Mouse (Mus musculus): ENCODE results near the gene Agap3. TPM values are rescaled to one million over a fixed set of nuclear protein-coding genes. Genes with fewer than 3 reads are reported as not detected.

The Agap3 gene
- polyA plus RNA-seq, 1 experiment from 2014 or later: 5.0 TPM

GRCm38 (mm10) chr5:24477909-24478308, 25.9 kb downstream of the Agap3 start:
- 89% methylated on average over 9 of the region's 9 CpGs for WGBS (ENCODE audit: insufficient replicate concordance)
- Histone ChIP-seq H3K27me3 (ENCODE audit: control insufficient read depth, insufficient read depth, low read depth, low read length) (peaks cover 26% of the 10 kb centered on the region), H3K4me2 (ENCODE audit: low read depth, low read length) (no peak overlapping the region), H3K4me3 (ENCODE audit: low read depth, low read length) (no peak overlapping the region), H3K27ac (ENCODE audit: low read length) (no peak overlapping the region), H3K4me1 (ENCODE audit: control insufficient read depth, low read depth, low read length) (peaks cover 16% of the 10 kb centered on the region), H3K36me3 (ENCODE audit: control insufficient read depth, insufficient read depth) (peaks cover 17% of the 10 kb centered on the region), H3K9me3 (replicated peaks; ENCODE audit: control insufficient read depth, low read length) (no peaks in the 10 kb centered on the region), H3K9ac (ENCODE audit: low read depth, low read length) (no peak overlapping the region)
- ATAC-seq (ENCODE audit: low read depth): no peak

GRCm38 (mm10) chr5:24481647-24482046, 29.7 kb downstream of the Agap3 start:
- no peaks in the 10 kb centered on the region for H3K9me3 ChIP-seq (replicated peaks; ENCODE audit: control insufficient read depth, low read length)
- whole genome bisulfite sequencing (ENCODE audit: insufficient replicate concordance): 30% methylated on average over 4 of the region's 4 CpGs
- H3K9ac ChIP-seq (ENCODE audit: low read depth, low read length): no peak overlapping the region
- H3K4me2 ChIP-seq (ENCODE audit: low read depth, low read length): no peak overlapping the region
- ATAC-seq (ENCODE audit: low read depth): no peak
- no peak overlapping the region for H3K4me3 ChIP-seq (ENCODE audit: low read depth, low read length)
- no peak overlapping the region for H3K27ac ChIP-seq (ENCODE audit: low read length)
- H3K4me1 ChIP-seq (ENCODE audit: control insufficient read depth, low read depth, low read length): peaks cover 3% of the 10 kb centered on the region
- H3K36me3 ChIP-seq (ENCODE audit: control insufficient read depth, insufficient read depth): peaks cover 17% of the 10 kb centered on the region
- H3K27me3 ChIP-seq (ENCODE audit: control insufficient read depth, insufficient read depth, low read depth, low read length): no peaks in the 10 kb centered on the region

GRCm38 (mm10) chr5:24482247-24483079, 30.5 kb downstream of the Agap3 start:
- Histone ChIP-seq H3K36me3 (ENCODE audit: control insufficient read depth, insufficient read depth) (peaks cover 17% of the 10 kb centered on the region), H3K4me3 (ENCODE audit: low read depth, low read length) (no peak overlapping the region; the same call in 1 of the 2 replicates), H3K4me1 (ENCODE audit: control insufficient read depth, low read depth, low read length) (peaks cover 3% of the 10 kb centered on the region), H3K9me3 (replicated peaks; ENCODE audit: control insufficient read depth, low read length) (no peaks in the 10 kb centered on the region), H3K27ac (ENCODE audit: low read length) (peak overlapping the region; percentile 62), H3K4me2 (ENCODE audit: low read depth, low read length) (peak overlapping the region; percentile 5; the same call in 1 of the 2 replicates), H3K27me3 (ENCODE audit: control insufficient read depth, insufficient read depth, low read depth, low read length) (no peaks in the 10 kb centered on the region), H3K9ac (ENCODE audit: low read depth, low read length) (no peak overlapping the region)
- WGBS (ENCODE audit: insufficient replicate concordance): 71% methylated on average over 41 of the region's 41 CpGs
- ATAC-seq (ENCODE audit: low read depth): peak; percentile 68

GRCm38 (mm10) chr5:24483326-24483725, 31.3 kb downstream of the Agap3 start:
- Histone ChIP-seq H3K9me3 (replicated peaks; ENCODE audit: control insufficient read depth, low read length) (no peaks in the 10 kb centered on the region), H3K4me3 (ENCODE audit: low read depth, low read length) (no peak overlapping the region; the same call in 1 of the 2 replicates), H3K27me3 (ENCODE audit: control insufficient read depth, insufficient read depth, low read depth, low read length) (no peaks in the 10 kb centered on the region), H3K27ac (ENCODE audit: low read length) (peak overlapping the region; percentile 62), H3K9ac (ENCODE audit: low read depth, low read length) (no peak overlapping the region), H3K4me2 (ENCODE audit: low read depth, low read length) (0 out of 2 replicates have a peak overlapping the region, but pooled peaks have one; percentile 5), H3K36me3 (ENCODE audit: control insufficient read depth, insufficient read depth) (peaks cover 12% of the 10 kb centered on the region), H3K4me1 (ENCODE audit: control insufficient read depth, low read depth, low read length) (peaks cover 3% of the 10 kb centered on the region)
- 47% methylated on average over 11 of the region's 11 CpGs for WGBS (ENCODE audit: insufficient replicate concordance)
- ATAC-seq (ENCODE audit: low read depth): no peak; the same call in 1 of the 2 replicates

GRCm38 (mm10) chr5:24484963-24485362, 33.0 kb downstream of the Agap3 start:
- peaks cover 9% of the 10 kb centered on the region for H3K36me3 ChIP-seq (ENCODE audit: control insufficient read depth, insufficient read depth)
- WGBS (ENCODE audit: insufficient replicate concordance): 76% methylated on average over 22 of the region's 22 CpGs
- no peak for ATAC-seq (ENCODE audit: low read depth)
- no peaks in the 10 kb centered on the region for H3K27me3 ChIP-seq (ENCODE audit: control insufficient read depth, insufficient read depth, low read depth, low read length)
- H3K9ac ChIP-seq (ENCODE audit: low read depth, low read length): peak overlapping the region; percentile 27; the same call in 1 of the 2 replicates
- H3K4me3 ChIP-seq (ENCODE audit: low read depth, low read length): peak overlapping the region; percentile 38
- peaks cover 3% of the 10 kb centered on the region for H3K4me1 ChIP-seq (ENCODE audit: control insufficient read depth, low read depth, low read length)
- no peaks in the 10 kb centered on the region for H3K9me3 ChIP-seq (replicated peaks; ENCODE audit: control insufficient read depth, low read length)
- no peak overlapping the region for H3K27ac ChIP-seq (ENCODE audit: low read length)
- H3K4me2 ChIP-seq (ENCODE audit: low read depth, low read length): peak overlapping the region; percentile 49

- no peaks in the 10 kb centered on the region for H3K9me3 ChIP-seq (replicated peaks; ENCODE audit: control insufficient read depth, low read length)
- ATAC-seq (ENCODE audit: low read depth): no peak
- H3K27ac ChIP-seq (ENCODE audit: low read length): no peak overlapping the region
- no peak overlapping the region for H3K9ac ChIP-seq (ENCODE audit: low read depth, low read length)
- H3K4me3 ChIP-seq (ENCODE audit: low read depth, low read length): no peak overlapping the region
- peaks cover 8% of the 10 kb centered on the region for H3K36me3 ChIP-seq (ENCODE audit: control insufficient read depth, insufficient read depth)
- WGBS (ENCODE audit: insufficient replicate concordance): 5% methylated on average over 8 of the region's 8 CpGs
- H3K4me2 ChIP-seq (ENCODE audit: low read depth, low read length): no peak overlapping the region
- peaks cover 3% of the 10 kb centered on the region for H3K4me1 ChIP-seq (ENCODE audit: control insufficient read depth, low read depth, low read length)
- H3K27me3 ChIP-seq (ENCODE audit: control insufficient read depth, insufficient read depth, low read depth, low read length): no peaks in the 10 kb centered on the region
These were observed 34.1 kb downstream of the Agap3 start for GRCm38 (mm10) chr5:24486097-24486496.

GRCm38 (mm10) chr5:24486738-24487137, 34.8 kb downstream of the Agap3 start:
- peaks cover 10% of the 10 kb centered on the region for H3K36me3 ChIP-seq (ENCODE audit: control insufficient read depth, insufficient read depth)
- no peak for ATAC-seq (ENCODE audit: low read depth)
- H3K4me3 ChIP-seq (ENCODE audit: low read depth, low read length): no peak overlapping the region
- H3K9ac ChIP-seq (ENCODE audit: low read depth, low read length): no peak overlapping the region
- no peaks in the 10 kb centered on the region for H3K27me3 ChIP-seq (ENCODE audit: control insufficient read depth, insufficient read depth, low read depth, low read length)
- no peak overlapping the region for H3K27ac ChIP-seq (ENCODE audit: low read length)
- no peaks in the 10 kb centered on the region for H3K9me3 ChIP-seq (replicated peaks; ENCODE audit: control insufficient read depth, low read length)
- 80% methylated on average over 5 of the region's 5 CpGs for WGBS (ENCODE audit: insufficient replicate concordance)
- no peak overlapping the region for H3K4me2 ChIP-seq (ENCODE audit: low read depth, low read length)
- H3K4me1 ChIP-seq (ENCODE audit: control insufficient read depth, low read depth, low read length): no peaks in the 10 kb centered on the region; the same call in 1 of the 2 replicates

- no peak for ATAC-seq (ENCODE audit: low read depth)
- WGBS (ENCODE audit: insufficient replicate concordance): 83% methylated on average over 14 of the region's 14 CpGs
- H3K4me3 ChIP-seq (ENCODE audit: low read depth, low read length): no peak overlapping the region
- H3K27ac ChIP-seq (ENCODE audit: low read length): no peak overlapping the region
- H3K27me3 ChIP-seq (ENCODE audit: control insufficient read depth, insufficient read depth, low read depth, low read length): no peaks in the 10 kb centered on the region
- H3K9ac ChIP-seq (ENCODE audit: low read depth, low read length): no peak overlapping the region
- peaks cover 17% of the 10 kb centered on the region for H3K36me3 ChIP-seq (ENCODE audit: control insufficient read depth, insufficient read depth)
- H3K4me2 ChIP-seq (ENCODE audit: low read depth, low read length): no peak overlapping the region
- no peaks in the 10 kb centered on the region for H3K4me1 ChIP-seq (ENCODE audit: control insufficient read depth, low read depth, low read length)
- no peaks in the 10 kb centered on the region for H3K9me3 ChIP-seq (replicated peaks; ENCODE audit: control insufficient read depth, low read length)
These were observed 38.5 kb downstream of the Agap3 start for GRCm38 (mm10) chr5:24490413-24490920.
